Mouse (Mus musculus): ENCODE data around the gene Nuak2.

- TF ChIP-seq POLR2A (IDR thresholded peaks at IDR 0.05; ENCODE audit: borderline replicate concordance, insufficient read depth, low read length) (no peak), CTCF (IDR thresholded peaks at IDR 0.05; ENCODE audit: borderline replicate concordance, insufficient read depth, low read depth, low read length) (no peak)
Observed at GRCm38 (mm10) chr1:132334178-132334801, 18.4 kb downstream of the Nuak2 start.

All from cerebellum, adult 2 months (tissue).